In the genomic region with DNA sequence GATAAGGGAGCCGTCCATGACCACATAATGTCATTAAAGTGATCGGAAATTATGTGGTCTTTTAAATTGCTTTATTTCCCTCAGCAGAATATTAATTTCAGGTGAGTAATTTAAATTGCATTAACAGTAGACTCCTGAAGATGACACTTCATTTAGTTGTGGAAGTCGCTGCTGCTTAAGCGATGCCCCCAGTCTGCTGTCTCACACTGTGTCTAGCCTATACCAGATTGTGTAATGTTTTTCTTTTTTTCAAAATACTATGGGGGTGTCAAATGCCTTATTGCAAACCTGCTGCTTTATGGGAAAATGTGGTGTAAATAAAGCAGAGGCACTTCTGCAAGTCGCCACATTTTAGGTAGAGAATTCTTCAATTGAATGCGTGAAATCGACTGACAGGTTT, we compare ENCODE assay signal across 21 mouse cellular contexts.
DNase-seq lines count a peak whose midpoint lies in the region; ATAC-seq and TF ChIP-seq lines count a peak whose summit lies in the region.
"Had no signal": no experiment of that assay in that cellular context is flagged by ENCODE, and none has a peak within 500 bp of the region (broad histone marks: within the 10 kb centered on the region; RNA-seq: fewer than 3 reads in every experiment).

No protein-coding gene starts in this region.

- no peaks in the 10 kb centered on the region for H3K36me3 ChIP-seq in forebrain, embryonic 16.5 days (ENCODE audit: control insufficient read depth, insufficient read depth)
- no peaks in the 10 kb centered on the region for H3K36me3 ChIP-seq in forebrain, embryonic 13.5 days (ENCODE audit: poor library complexity, severe bottlenecking)
- no peaks in the 10 kb centered on the region for H3K36me3 ChIP-seq in hindbrain, postnatal 0 days (ENCODE audit: insufficient read depth, low read length)
- H3K36me3 ChIP-seq in hindbrain, embryonic 13.5 days: no peaks in the 10 kb centered on the region
- no peaks in the 10 kb centered on the region for H3K36me3 ChIP-seq in neural tube, embryonic 12.5 days
- H3K36me3 ChIP-seq: embryonic facial prominence, embryonic 15.5 days; forebrain, embryonic 10.5 days; heart, embryonic 13.5 days had no signal

- no peak overlapping the region for H3K4me3 ChIP-seq in forebrain, embryonic 16.5 days (replicated peaks; ENCODE audit: low read length)
- no peak overlapping the region for H3K4me3 ChIP-seq in forebrain, embryonic 13.5 days
- no peak overlapping the region for H3K4me3 ChIP-seq in hindbrain, postnatal 0 days (ENCODE audit: low read length)
- no peak overlapping the region for H3K4me3 ChIP-seq in hindbrain, embryonic 13.5 days
- no peak overlapping the region for H3K4me3 ChIP-seq in neural tube, embryonic 12.5 days
- H3K4me3 ChIP-seq: embryonic facial prominence, embryonic 15.5 days; erythroblast, embryonic 14.5 days; forebrain, embryonic 10.5 days; heart, embryonic 13.5 days had no signal

- no peak overlapping the region for H3K4me2 ChIP-seq in forebrain, embryonic 16.5 days (ENCODE audit: low read length)
- H3K4me2 ChIP-seq in forebrain, embryonic 13.5 days: no peak overlapping the region
- H3K4me2 ChIP-seq in hindbrain, postnatal 0 days (ENCODE audit: low read depth, low read length): no peak overlapping the region
- H3K4me2 ChIP-seq in hindbrain, embryonic 13.5 days: no peak overlapping the region
- H3K4me2 ChIP-seq in neural tube, embryonic 12.5 days (replicated peaks): no peak overlapping the region
- H3K4me2 ChIP-seq: embryonic facial prominence, embryonic 15.5 days; heart, embryonic 13.5 days had no signal

- no peak for TF ChIP-seq CTCF in hindbrain, postnatal 0 days (IDR thresholded peaks at IDR 0.05; ENCODE audit: low read depth)

- no peak for DNase-seq in hindbrain, postnatal 0 days (ENCODE audit: low spot score)
- no peak for DNase-seq in neural tube, embryonic 10.5 days (ENCODE audit: extremely low spot score, low spot score)
- peak; percentile 24 for DNase-seq in mesoderm, embryonic 11.5 days (ENCODE audit: low read depth, low spot score)
- no peak for DNase-seq in gastrocnemius, adult 18-20 months (ENCODE audit: low spot score)
- DNase-seq: adrenal gland, postnatal 14 days; cerebellum, adult 2 months; cerebellum, postnatal 10 days; gastrocnemius, postnatal 36 days; heart, postnatal 36 days had no signal

- 78% methylated on average over 7 of the region's 7 CpGs for WGBS in forebrain, embryonic 16.5 days
- WGBS in forebrain, embryonic 13.5 days: 91% methylated on average over 7 of the region's 7 CpGs
- WGBS in hindbrain, postnatal 0 days: 72% methylated on average over 7 of the region's 7 CpGs
- WGBS in hindbrain, embryonic 13.5 days: 75% methylated on average over 7 of the region's 7 CpGs
- WGBS in neural tube, embryonic 12.5 days: 71% methylated on average over 7 of the region's 7 CpGs

- H3K27me3 ChIP-seq in forebrain, embryonic 16.5 days (replicated peaks; ENCODE audit: control insufficient read depth, insufficient read depth, low read length): no peaks in the 10 kb centered on the region
- no peaks in the 10 kb centered on the region for H3K27me3 ChIP-seq in forebrain, embryonic 13.5 days
- no peaks in the 10 kb centered on the region for H3K27me3 ChIP-seq in hindbrain, postnatal 0 days (ENCODE audit: insufficient read depth, low read length)
- no peaks in the 10 kb centered on the region for H3K27me3 ChIP-seq in hindbrain, embryonic 13.5 days
- H3K27me3 ChIP-seq in neural tube, embryonic 12.5 days (replicated peaks): no peaks in the 10 kb centered on the region
- H3K27me3 ChIP-seq: CH12.LX; embryonic facial prominence, embryonic 15.5 days; heart, embryonic 13.5 days had no signal

- no peaks in the 10 kb centered on the region for H3K4me1 ChIP-seq in forebrain, embryonic 16.5 days (replicated peaks; ENCODE audit: control insufficient read depth, insufficient read depth, low read length)
- no peaks in the 10 kb centered on the region for H3K4me1 ChIP-seq in forebrain, embryonic 13.5 days
- no peaks in the 10 kb centered on the region for H3K4me1 ChIP-seq in hindbrain, postnatal 0 days (ENCODE audit: insufficient read depth, low read length)
- no peaks in the 10 kb centered on the region for H3K4me1 ChIP-seq in hindbrain, embryonic 13.5 days (replicated peaks)
- H3K4me1 ChIP-seq in neural tube, embryonic 12.5 days: no peaks in the 10 kb centered on the region
- H3K4me1 ChIP-seq: embryonic facial prominence, embryonic 15.5 days; forebrain, embryonic 10.5 days had no signal

- H3K27ac ChIP-seq in forebrain, embryonic 16.5 days (ENCODE audit: low read length): no peak overlapping the region
- no peak overlapping the region for H3K27ac ChIP-seq in forebrain, embryonic 13.5 days
- H3K27ac ChIP-seq in hindbrain, postnatal 0 days: no peak overlapping the region
- no peak overlapping the region for H3K27ac ChIP-seq in hindbrain, embryonic 13.5 days
- H3K27ac ChIP-seq in neural tube, embryonic 12.5 days: no peak overlapping the region
- H3K27ac ChIP-seq: embryonic facial prominence, embryonic 15.5 days; forebrain, embryonic 10.5 days; heart, embryonic 13.5 days had no signal

- no peaks in the 10 kb centered on the region for H3K9me3 ChIP-seq in forebrain, embryonic 16.5 days (ENCODE audit: control insufficient read depth, low read length)
- no peaks in the 10 kb centered on the region for H3K9me3 ChIP-seq in forebrain, embryonic 13.5 days (replicated peaks)
- H3K9me3 ChIP-seq in hindbrain, postnatal 0 days (ENCODE audit: low read length): no peaks in the 10 kb centered on the region
- no peaks in the 10 kb centered on the region for H3K9me3 ChIP-seq in hindbrain, embryonic 13.5 days
- no peaks in the 10 kb centered on the region for H3K9me3 ChIP-seq in neural tube, embryonic 12.5 days
- H3K9me3 ChIP-seq: embryonic facial prominence, embryonic 15.5 days; forebrain, embryonic 10.5 days; heart, embryonic 13.5 days had no signal

- peak; percentile 61; the same call in 1 of the 2 replicates for ATAC-seq in forebrain, embryonic 16.5 days
- ATAC-seq in forebrain, embryonic 13.5 days: no peak
- 0 out of 2 replicates have a peak, but pooled peaks have one; percentile 58 for ATAC-seq in hindbrain, postnatal 0 days
- ATAC-seq in hindbrain, embryonic 13.5 days (ENCODE audit: low FRiP score): no peak
- 0 out of 2 replicates have a peak, but pooled peaks have one; percentile 33 for ATAC-seq in neural tube, embryonic 12.5 days (ENCODE audit: low FRiP score, low read depth)
- ATAC-seq: activated CD4-positive, CD25-positive, alpha-beta regulatory T cell, adult 4 months; intestine, embryonic 16.5 days; Patski had no signal

- H3K9ac ChIP-seq in forebrain, embryonic 16.5 days (replicated peaks; ENCODE audit: low read depth, low read length): no peak overlapping the region
- H3K9ac ChIP-seq in forebrain, embryonic 13.5 days: no peak overlapping the region
- H3K9ac ChIP-seq in hindbrain, postnatal 0 days (replicated peaks; ENCODE audit: low read length): no peak overlapping the region
- H3K9ac ChIP-seq in hindbrain, embryonic 13.5 days: no peak overlapping the region
- H3K9ac ChIP-seq in neural tube, embryonic 12.5 days: no peak overlapping the region
- H3K9ac ChIP-seq: embryonic facial prominence, embryonic 15.5 days; heart, embryonic 13.5 days had no signal

Comparison
In these comparisons a context has a peak if more than half of its experiments do, and no peak if none do; other contexts are left out.
1. ATAC-seq: peak in forebrain, embryonic 16.5 days (single experiment), hindbrain, postnatal 0 days (single experiment) and neural tube, embryonic 12.5 days (single experiment); none in forebrain, embryonic 13.5 days (single experiment) and hindbrain, embryonic 13.5 days (single experiment).